Mouse (Mus musculus) gonadal fat pad, adult 2 months (tissue): Measurements from ENCODE around the gene Psmd11. TPM values are rescaled to one million over a fixed set of nuclear protein-coding genes. Genes with fewer than 3 reads are reported as not detected.

ENCODE experiments used
- DNase-seq: peaks from one replicate; pipeline ENCODE4 v3.0.0-alpha.2; 2012; ENCODE audit warnings: low read depth
- polyA plus RNA-seq: library from polyadenylated mRNA; depleted of rRNA; stranded (reverse); fragments of >200 nt; gene quantifications from 2 replicates; pipeline ENCODE4 v1.2.3, GENCODE M21; 2012

The Psmd11 gene
- polyA plus RNA-seq, 1 experiment = 46.5 TPM

GRCm38 (mm10) chr11:80482347-80482746 lies 53.9 kb downstream of the Psmd11 start:
- DNase-seq = no peak

GRCm38 (mm10) chr11:80482921-80483320 lies 54.5 kb downstream of the Psmd11 start:
- no peak for DNase-seq

GRCm38 (mm10) chr11:80483536-80484067 lies 55.2 kb downstream of the Psmd11 start:
- DNase-seq = no peak

- DNase-seq = no peak
Observed at GRCm38 (mm10) chr11:80484191-80484791, 55.9 kb downstream of the Psmd11 start.

- DNase-seq = no peak
Observed at GRCm38 (mm10) chr11:80485120-80485551, 56.7 kb downstream of the Psmd11 start.

GRCm38 (mm10) chr11:80485622-80486206 lies 57.3 kb downstream of the Psmd11 start:
- DNase-seq = no peak

- no peak for DNase-seq
Observed at GRCm38 (mm10) chr11:80487904-80488587, 59.6 kb downstream of the Psmd11 start.

- DNase-seq = no peak
Observed at GRCm38 (mm10) chr11:80489172-80489881, 60.9 kb downstream of the Psmd11 start.

GRCm38 (mm10) chr11:80489882-80490196 lies 61.4 kb downstream of the Psmd11 start:
- DNase-seq = no peak

- no peak for DNase-seq
Observed at GRCm38 (mm10) chr11:80490831-80491230, 62.4 kb downstream of the Psmd11 start.

- no peak for DNase-seq
Observed at GRCm38 (mm10) chr11:80493186-80493585, 64.8 kb downstream of the Psmd11 start.

GRCm38 (mm10) chr11:80494852-80495251 lies 66.4 kb downstream of the Psmd11 start:
- DNase-seq = no peak

- no peak for DNase-seq
Observed at GRCm38 (mm10) chr11:80495972-80496371, 67.6 kb downstream of the Psmd11 start.

- no peak for DNase-seq
Observed at GRCm38 (mm10) chr11:80496640-80497039, 68.2 kb downstream of the Psmd11 start.

- DNase-seq = no peak
Observed at GRCm38 (mm10) chr11:80497225-80497919, 69.0 kb downstream of the Psmd11 start.

GRCm38 (mm10) chr11:80498328-80499070 lies 70.1 kb downstream of the Psmd11 start:
- no peak for DNase-seq

- no peak for DNase-seq
Observed at GRCm38 (mm10) chr11:80499550-80499952, 71.1 kb downstream of the Psmd11 start.

GRCm38 (mm10) chr11:80503281-80503680 lies 74.9 kb downstream of the Psmd11 start:
- DNase-seq = no peak

GRCm38 (mm10) chr11:80503726-80504452 lies 75.5 kb downstream of the Psmd11 start:
- no peak for DNase-seq
